Mouse (Mus musculus) limb, embryonic 11.5 days (tissue): ENCODE measurements around the gene Pgghg. TPM values are rescaled to one million over a fixed set of nuclear protein-coding genes. Genes with fewer than 3 reads are reported as not detected.

Source experiments
- ATAC-seq: fragments of 200-750 bp; cut with Nextera tagmentation; 2 replicates; pipeline ENCODE4 v1.8.0; 2017; ENCODE audit warnings: low read depth; ENCODE audit not compliant: insufficient number of reproducible peaks, low FRiP score, low TSS enrichment
- DNase-seq: peaks from one replicate; pipeline ENCODE4 v3.0.0-alpha.2; 2015; ENCODE audit warnings: low spot score
- H3K27ac ChIP-seq: fragments of 300-500 bp; sonication (generic); replicated peaks from 2 replicates; pipeline ENCODE4 v1.5.1; 2014; ENCODE audit warnings: low read depth, mild to moderate bottlenecking, low read length
- H3K27me3 ChIP-seq: fragments of 300-500 bp; sonication (generic); 2 replicates; pipeline ENCODE4 v1.6.1; 2014; ENCODE audit warnings: mild to moderate bottlenecking, low read length, mixed read lengths; ENCODE audit not compliant: control insufficient read depth, insufficient read depth
- H3K36me3 ChIP-seq: fragments of 300-500 bp; sonication (generic); 2 replicates; pipeline ENCODE4 v1.6.1; 2014; ENCODE audit warnings: mild to moderate bottlenecking, low read length, moderate library complexity, mixed read lengths; ENCODE audit not compliant: control insufficient read depth, insufficient read depth
- H3K4me1 ChIP-seq: fragments of 300-500 bp; sonication (generic); 2 replicates; pipeline ENCODE4 v1.6.1; 2014; ENCODE audit warnings: low read length, mixed read lengths; ENCODE audit not compliant: control insufficient read depth, insufficient read depth
- H3K4me2 ChIP-seq: fragments of 300-500 bp; sonication (generic); 2 replicates; pipeline ENCODE4 v1.6.1; 2014; ENCODE audit warnings: low read depth, mild to moderate bottlenecking, moderate library complexity; ENCODE audit not compliant: severe bottlenecking
- H3K4me3 ChIP-seq: fragments of 300-500 bp; sonication (generic); 2 replicates; pipeline ENCODE4 v1.5.1; 2014; ENCODE audit warnings: low read depth, low read length
- H3K9ac ChIP-seq: fragments of 300-500 bp; sonication (generic); 2 replicates; pipeline ENCODE4 v1.6.1; 2014; ENCODE audit warnings: mild to moderate bottlenecking, low read length
- H3K9me3 ChIP-seq: fragments of 300-500 bp; sonication (generic); 2 replicates; pipeline ENCODE4 v1.6.1; 2016; ENCODE audit warnings: low read length; ENCODE audit not compliant: control insufficient read depth
- WGBS: fragments of 180-500 bp; shearing (Covaris S2); extraction: QIAGEN DNeasy Blood & Tissue Kit; methylation state at CpG from one replicate; pipeline ENCODE4 v1.1.7; 2014; 5-methylcytosine and 5-hydroxymethylcytosine counted together
- polyA plus RNA-seq: library from polyadenylated mRNA; unstranded; fragments of >200 nt; fragmentation: Nextera tagmentation; extraction: Ambion mirVana; gene quantifications from 2 replicates; pipeline ENCODE4 v1.2.1, GENCODE M21; 2014

The Pgghg gene
- polyA plus RNA-seq, 1 experiment from 2014 or later = 16.1 TPM

GRCm38 (mm10) chr7:140955342-140955741 is 14.2 kb downstream of the Pgghg start:
- Histone ChIP-seq H3K4me1 (peaks cover 45% of the 10 kb centered on the region), H3K4me2 (peak overlapping the region; percentile 90), H3K27me3 (no peaks in the 10 kb centered on the region), H3K9me3 (no peaks in the 10 kb centered on the region), H3K4me3 (peak overlapping the region; percentile 52), H3K27ac (peak overlapping the region; percentile 85), H3K36me3 (peaks cover 4% of the 10 kb centered on the region), H3K9ac (peak overlapping the region; percentile 70)
- DNase-seq (peak; percentile 56), ATAC-seq (peak; percentile 37)
- 3% methylated on average over 17 of the region's 17 CpGs for WGBS

DNA sequence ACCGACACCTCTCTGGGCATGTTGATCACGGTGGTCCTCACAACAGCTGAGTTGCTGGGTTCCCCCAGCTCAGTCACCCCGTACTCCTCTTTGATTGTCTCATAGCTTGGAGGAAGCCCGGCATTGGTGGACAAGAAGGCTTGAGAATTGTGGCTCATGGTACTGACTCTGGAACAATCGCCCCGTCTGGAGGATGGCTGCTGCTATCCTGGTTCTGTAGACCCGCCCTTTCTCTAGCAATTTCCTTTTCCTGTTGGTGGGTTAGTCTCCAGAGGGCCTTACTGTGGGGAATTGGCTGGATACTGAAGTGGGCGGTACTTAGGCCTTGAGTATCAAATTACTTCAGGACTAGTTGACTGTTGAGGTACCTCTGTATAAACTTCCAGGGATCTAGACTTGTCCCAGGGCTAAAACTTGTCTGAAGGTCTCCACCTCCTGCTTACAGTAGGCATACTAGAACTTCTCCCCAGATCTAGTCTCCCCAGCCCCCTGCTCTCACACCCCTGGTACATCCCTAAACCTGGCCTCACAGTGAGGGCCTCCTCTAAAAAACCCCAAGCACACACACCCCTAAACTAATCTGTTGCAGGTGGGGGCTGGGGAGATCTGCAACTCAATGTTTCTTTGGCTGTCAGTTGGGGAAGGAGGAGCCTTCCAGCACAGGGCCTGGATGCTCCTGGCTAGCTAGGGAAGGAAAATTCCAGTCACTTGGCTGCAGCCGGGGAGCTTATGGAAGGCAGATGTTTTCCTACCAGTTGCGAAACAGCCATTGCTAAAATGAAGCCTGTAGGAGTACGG is 14.8 kb downstream of the Pgghg start, which contains the start of the genes Gm45717 and Ifitm2:
TSS of gene Gm45717 (minus strand) at position 180 of the 798 bp plus-strand sequence.
TSS of gene Ifitm2 (minus strand) at position 230 of the 798 bp plus-strand sequence.
- WGBS = 5% methylated on average over 11 of the region's 11 CpGs
- Histone ChIP-seq H3K4me2 (peak within 1 kb of the TSS; percentile 90), H3K36me3 (peaks cover 4% of the 10 kb centered on the region), H3K27me3 (no peaks in the 10 kb centered on the region), H3K9ac (peak within 1 kb of the TSS; percentile 70), H3K4me3 (peak within 1 kb of the TSS; percentile 52), H3K9me3 (no peaks in the 10 kb centered on the region), H3K4me1 (peaks cover 39% of the 10 kb centered on the region), H3K27ac (peak within 1 kb of the TSS; percentile 85)
- ATAC-seq (peak; percentile 88), DNase-seq (peak; percentile 78)

DNA sequence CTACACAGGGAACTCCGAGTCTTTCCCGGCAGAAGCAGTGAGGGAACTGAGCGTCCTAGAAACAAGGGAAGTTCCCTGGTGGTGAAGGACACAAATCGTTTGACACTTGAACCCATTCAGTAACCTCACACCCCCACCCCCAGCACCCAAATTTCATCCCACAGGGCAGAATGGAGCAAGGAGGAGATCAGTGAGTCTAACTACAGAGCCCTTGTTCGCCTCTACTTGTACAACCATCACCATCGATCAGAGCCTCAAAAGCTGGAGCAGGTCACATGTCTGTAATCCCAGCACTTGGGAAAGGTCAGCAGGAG is 15.3 kb downstream of the Pgghg start:
- Histone ChIP-seq H3K36me3 (peaks cover 4% of the 10 kb centered on the region), H3K4me1 (peaks cover 33% of the 10 kb centered on the region)
- 30% methylated on average over 6 of the region's 6 CpGs for WGBS

GRCm38 (mm10) chr7:140959181-140959901 is 18.1 kb downstream of the Pgghg start:
- H3K27ac ChIP-seq = no peak overlapping the region
- no peak for ATAC-seq

More for the DNA sequence above, 15.3 kb downstream of the Pgghg start:
- peak overlapping the region; percentile 52; the same call in 1 of the 2 replicates for H3K4me3 ChIP-seq
- H3K9ac ChIP-seq = peak overlapping the region; percentile 5; the same call in 1 of the 2 replicates
- DNase-seq = no peak
- ATAC-seq = no peak; the same call in none of the 2 replicates
- H3K4me2 ChIP-seq = peak overlapping the region; percentile 90; the same call in 1 of the 2 replicates
- no peaks in the 10 kb centered on the region for H3K27me3 ChIP-seq
- no peaks in the 10 kb centered on the region for H3K9me3 ChIP-seq
- H3K27ac ChIP-seq = peak overlapping the region; percentile 85

GRCm38 (mm10) chr7:140960026-140960425 is 18.8 kb downstream of the Pgghg start:
- no peak for DNase-seq
- H3K36me3 ChIP-seq = no peaks in the 10 kb centered on the region
- H3K4me2 ChIP-seq = no peak overlapping the region
- H3K27ac ChIP-seq = no peak overlapping the region
- peaks cover 15% of the 10 kb centered on the region; the same call in 1 of the 2 replicates for H3K4me1 ChIP-seq
- H3K4me3 ChIP-seq = no peak overlapping the region
- H3K27me3 ChIP-seq = no peaks in the 10 kb centered on the region
- ATAC-seq = no peak
- WGBS = 88% methylated on average over 5 of the region's 5 CpGs
- H3K9me3 ChIP-seq = no peaks in the 10 kb centered on the region
- H3K9ac ChIP-seq = no peak overlapping the region

More at GRCm38 (mm10) chr7:140959181-140959901, 18.1 kb downstream of the Pgghg start:
- DNase-seq = peak; percentile 75
- Histone ChIP-seq H3K4me3 (no peak overlapping the region), H3K4me2 (no peak overlapping the region), H3K9ac (no peak overlapping the region), H3K27me3 (no peaks in the 10 kb centered on the region), H3K4me1 (peaks cover 17% of the 10 kb centered on the region), H3K9me3 (no peaks in the 10 kb centered on the region), H3K36me3 (no peaks in the 10 kb centered on the region)
- whole genome bisulfite sequencing = 7% methylated on average over 9 of the region's 9 CpGs

GRCm38 (mm10) chr7:140961416-140961815 is 20.2 kb downstream of the Pgghg start:
- H3K9me3 ChIP-seq = no peaks in the 10 kb centered on the region
- H3K36me3 ChIP-seq = no peaks in the 10 kb centered on the region
- no peaks in the 10 kb centered on the region for H3K27me3 ChIP-seq
- H3K9ac ChIP-seq = no peak overlapping the region
- DNase-seq (no peak), ATAC-seq (no peak)
- H3K4me2 ChIP-seq = no peak overlapping the region
- WGBS = 66% methylated on average over 2 of the region's 2 CpGs
- H3K27ac ChIP-seq = no peak overlapping the region
- H3K4me3 ChIP-seq = no peak overlapping the region
- H3K4me1 ChIP-seq = peaks cover 10% of the 10 kb centered on the region; the same call in 1 of the 2 replicates

DNA sequence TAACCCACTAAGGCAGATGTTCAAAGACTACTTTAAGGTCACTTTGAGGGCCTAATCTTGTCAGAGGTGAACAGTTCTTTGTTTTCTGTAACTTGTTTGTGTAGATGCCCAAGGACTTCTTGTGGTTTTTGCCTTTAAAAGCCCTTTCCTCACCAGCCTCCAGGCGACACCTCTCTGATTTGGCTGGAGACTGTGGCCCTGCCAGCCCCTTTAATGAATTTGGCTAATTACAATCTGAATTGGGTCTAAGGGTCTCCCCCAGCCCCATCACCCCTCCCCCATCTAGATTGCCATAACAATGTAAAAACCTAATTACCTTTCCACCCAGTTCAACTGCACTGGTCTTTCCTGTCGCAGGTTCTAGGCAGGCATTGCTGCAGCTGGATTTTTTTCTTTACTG is 21.5 kb downstream of the Pgghg start:
- no peaks in the 10 kb centered on the region for H3K27me3 ChIP-seq
- H3K27ac ChIP-seq = no peak overlapping the region
- H3K4me3 ChIP-seq = no peak overlapping the region
- H3K9me3 ChIP-seq = no peaks in the 10 kb centered on the region
- 49% methylated on average over 2 of the region's 2 CpGs for WGBS
- no peak overlapping the region for H3K4me2 ChIP-seq
- no peak overlapping the region for H3K9ac ChIP-seq
- ATAC-seq = no peak
- H3K4me1 ChIP-seq = peaks cover 9% of the 10 kb centered on the region
- DNase-seq = no peak
- no peaks in the 10 kb centered on the region for H3K36me3 ChIP-seq

- peak within 1 kb of the TSS; percentile 69 for H3K27ac ChIP-seq
- H3K36me3 ChIP-seq = no peaks in the 10 kb centered on the region
- ATAC-seq (no peak), DNase-seq (no peak)
- no peaks in the 10 kb centered on the region for H3K27me3 ChIP-seq
- peaks cover 16% of the 10 kb centered on the region for H3K4me1 ChIP-seq
- H3K9ac ChIP-seq = peak within 1 kb of the TSS; percentile 30; the same call in 1 of the 2 replicates
- H3K4me2 ChIP-seq = peak within 1 kb of the TSS; percentile 44
- WGBS = 86% methylated on average over 4 of the region's 4 CpGs
- H3K9me3 ChIP-seq = no peaks in the 10 kb centered on the region
- no peak within 1 kb of the TSS for H3K4me3 ChIP-seq
Measured at GRCm38 (mm10) chr7:140966921-140967320, 25.7 kb downstream of the Pgghg start, which contains the start of gene Ifitm1. TSS of gene Ifitm1 (plus strand) at chr7:140967221.
